Mouse (Mus musculus) forebrain, embryonic 14.5 days (tissue): ENCODE data around the gene Lpar3. TPM values are rescaled to one million over a fixed set of nuclear protein-coding genes. Genes with fewer than 3 reads are reported as not detected.

Experiments used
- ATAC-seq: fragments of 200-750 bp; cut with Nextera tagmentation; 2 replicates; pipeline ENCODE4 v1.8.0; 2017; ENCODE audit warnings: mild to moderate bottlenecking, moderate library complexity
- DNase-seq: peaks from one replicate; pipeline ENCODE4 v3.0.0-alpha.2; 2015; ENCODE audit warnings: low spot score
- H3K27ac ChIP-seq: fragments of 300-500 bp; sonication (generic); 2 replicates; pipeline ENCODE4 v1.5.1; 2014; ENCODE audit warnings: low read depth, mild to moderate bottlenecking, control low read depth, low read length, moderate library complexity
- H3K27me3 ChIP-seq: fragments of 300-500 bp; sonication (generic); replicated peaks from 2 replicates; pipeline ENCODE4 v1.6.1; 2014; ENCODE audit warnings: low read length, control low read depth, mixed read lengths; ENCODE audit not compliant: control insufficient read depth, insufficient read depth
- H3K36me3 ChIP-seq: fragments of 300-500 bp; sonication (generic); 2 replicates; pipeline ENCODE4 v1.6.1; 2014; ENCODE audit warnings: low read length, control low read depth; ENCODE audit not compliant: control insufficient read depth, insufficient read depth
- H3K4me1 ChIP-seq: fragments of 300-500 bp; sonication (generic); 2 replicates; pipeline ENCODE4 v1.6.1; 2014; ENCODE audit warnings: antibody characterized with exemption, low read length, control low read depth; ENCODE audit not compliant: control insufficient read depth, insufficient read depth
- H3K4me2 ChIP-seq: fragments of 300-500 bp; sonication (generic); 2 replicates; pipeline ENCODE4 v1.6.1; 2014; ENCODE audit warnings: mild to moderate bottlenecking, control low read depth, low read length
- H3K4me3 ChIP-seq: fragments of 300-500 bp; sonication (generic); 2 replicates; pipeline ENCODE4 v1.5.1; 2014; ENCODE audit warnings: low read depth, low read length, control low read depth
- H3K9ac ChIP-seq: fragments of 300-500 bp; sonication (generic); 2 replicates; pipeline ENCODE4 v1.6.1; 2014; ENCODE audit warnings: mild to moderate bottlenecking, low read length, control low read depth, moderate library complexity
- H3K9me3 ChIP-seq: fragments of 300-500 bp; sonication (generic); replicated peaks from 2 replicates; pipeline ENCODE4 v1.6.1; 2016; ENCODE audit warnings: low read length, control low read depth, mixed read lengths; ENCODE audit not compliant: control insufficient read depth
- WGBS: fragments of 180-500 bp; shearing (Covaris S2); extraction: QIAGEN DNeasy Blood & Tissue Kit; methylation state at CpG from one replicate; pipeline ENCODE4 v1.1.7; 2014; 5-methylcytosine and 5-hydroxymethylcytosine counted together
- polyA plus RNA-seq: library from polyadenylated mRNA; unstranded; fragments of >200 nt; fragmentation: Nextera tagmentation; extraction: Ambion mirVana; gene quantifications from 2 replicates; pipeline ENCODE4 v1.2.1, GENCODE M21; 2014

Gene Lpar3
- polyA plus RNA-seq, 1 experiment from 2014 or later: 0.13 TPM

GRCm38 (mm10) chr3:146333270-146333669 lies 112.5 kb downstream of the Lpar3 start:
- H3K4me3 ChIP-seq: no peak overlapping the region
- no peak overlapping the region for H3K9ac ChIP-seq
- H3K4me2 ChIP-seq: no peak overlapping the region
- DNase-seq: no peak
- H3K9me3 ChIP-seq: no peaks in the 10 kb centered on the region
- 100% methylated on average over 3 of the region's 3 CpGs for WGBS
- no peak for ATAC-seq
- peaks cover 17% of the 10 kb centered on the region for H3K4me1 ChIP-seq
- H3K27me3 ChIP-seq: no peaks in the 10 kb centered on the region
- H3K36me3 ChIP-seq: no peaks in the 10 kb centered on the region
- H3K27ac ChIP-seq: no peak overlapping the region

GRCm38 (mm10) chr3:146334070-146334469 lies 113.3 kb downstream of the Lpar3 start:
- Histone ChIP-seq H3K4me2 (no peak overlapping the region), H3K27me3 (no peaks in the 10 kb centered on the region), H3K9ac (no peak overlapping the region), H3K36me3 (no peaks in the 10 kb centered on the region), H3K9me3 (no peaks in the 10 kb centered on the region), H3K4me1 (peaks cover 21% of the 10 kb centered on the region), H3K27ac (no peak overlapping the region), H3K4me3 (no peak overlapping the region)
- ATAC-seq (no peak), DNase-seq (no peak)
- WGBS: 13% methylated on average over 7 of the region's 7 CpGs

Other genes starting within 250 kb of the Lpar3 start
- gene Syde2, start 233.1 kb upstream of the Lpar3 start, polyA plus RNA-seq: 0.52 and 0.67 TPM in 2 replicates
- 1.5 and 2.1 TPM in 2 replicates for gene Wdr63, start 112.8 kb upstream of the Lpar3 start, polyA plus RNA-seq
- 0.40 and 0.46 TPM in 2 replicates for gene Mcoln3, start 103.5 kb upstream of the Lpar3 start, polyA plus RNA-seq
- gene Mcoln2, start 71.1 kb upstream of the Lpar3 start, polyA plus RNA-seq: 0.56 TPM in 1 of 2 replicates, not detected in the other
- 20.8 and 22.9 TPM in 2 replicates for gene Ssx2ip, start 183.7 kb downstream of the Lpar3 start, polyA plus RNA-seq
- 4.0 and 5.0 TPM in 2 replicates for gene Ctbs, start 228.8 kb downstream of the Lpar3 start, polyA plus RNA-seq